Mouse (Mus musculus) ES-CJ7 (cell line): ENCODE measurements at regions not wholly inside any gene's neighbourhood (a gene's known extent, or its start where the extent isn't known, plus 50 kb on each side); places are given as distances from the start of the nearest gene placed in this dataset.

ENCODE experiments used
- DNase-seq: peaks from one replicate; pipeline ENCODE4 v3.0.0; 2011; ENCODE audit warnings: low read depth, low spot score

GRCm38 (mm10) chr14:105950924-105951323, 54.3 kb upstream of the Spry2 start:
- no peak for DNase-seq

- DNase-seq, result no peak
Measured at GRCm38 (mm10) chr14:105955082-105955481, 58.5 kb upstream of the Spry2 start.

GRCm38 (mm10) chr14:105956796-105957195, 60.2 kb upstream of the Spry2 start:
- DNase-seq, result no peak

GRCm38 (mm10) chr14:105958005-105958404, 61.4 kb upstream of the Spry2 start:
- DNase-seq, result no peak

- DNase-seq, result no peak
Measured at GRCm38 (mm10) chr14:105979544-105980323, 83.1 kb upstream of the Spry2 start.

GRCm38 (mm10) chr14:105980324-105980680, 83.7 kb upstream of the Spry2 start:
- no peak for DNase-seq

- DNase-seq, result no peak
Measured at GRCm38 (mm10) chr14:105987341-105987882, 90.8 kb upstream of the Spry2 start.

GRCm38 (mm10) chr14:105988738-105989137, 92.1 kb upstream of the Spry2 start:
- peak; percentile 60 for DNase-seq

GRCm38 (mm10) chr14:105993124-105993523, 96.5 kb upstream of the Spry2 start:
- DNase-seq, result no peak

- no peak for DNase-seq
Measured at GRCm38 (mm10) chr14:105999801-106000200, 103.2 kb upstream of the Spry2 start.

- no peak for DNase-seq
Measured at GRCm38 (mm10) chr14:106007769-106008168, 98.2 kb upstream of the Trim52 start.

- peak; percentile 38 for DNase-seq
Measured at GRCm38 (mm10) chr14:106008951-106009350, 97.0 kb upstream of the Trim52 start.

GRCm38 (mm10) chr14:106010961-106011360, 95.0 kb upstream of the Trim52 start:
- no peak for DNase-seq

GRCm38 (mm10) chr14:106011991-106012427, 94.0 kb upstream of the Trim52 start:
- no peak for DNase-seq

- DNase-seq, result no peak
Measured at GRCm38 (mm10) chr14:106022806-106023205, 83.2 kb upstream of the Trim52 start.

- DNase-seq, result no peak
Measured at GRCm38 (mm10) chr14:106026815-106027214, 79.2 kb upstream of the Trim52 start.

GRCm38 (mm10) chr14:106027686-106028085, 78.3 kb upstream of the Trim52 start:
- DNase-seq, result no peak

- no peak for DNase-seq
Measured at GRCm38 (mm10) chr14:106031094-106031493, 74.9 kb upstream of the Trim52 start.

- no peak for DNase-seq
Measured at GRCm38 (mm10) chr14:106033793-106034192, 72.2 kb upstream of the Trim52 start.

GRCm38 (mm10) chr14:106034933-106035665, 70.9 kb upstream of the Trim52 start:
- no peak for DNase-seq

- DNase-seq, result no peak
Measured at GRCm38 (mm10) chr14:106044274-106044673, 61.7 kb upstream of the Trim52 start.

- DNase-seq, result no peak
Measured at GRCm38 (mm10) chr14:106050231-106050630, 55.8 kb upstream of the Trim52 start.
